Mouse (Mus musculus) mesoderm, embryonic 11.5 days (tissue): ENCODE measurements at regions not wholly inside any gene's neighbourhood (a gene's known extent, or its start where the extent isn't known, plus 50 kb on each side); places are given as distances from the start of the nearest gene placed in this dataset.

Experiments used
- DNase-seq: peaks from one replicate; pipeline ENCODE4 v3.0.0-alpha.2; 2012; ENCODE audit warnings: low read depth, low spot score

GRCm38 (mm10) chr14:40063371-40063770 lies 590.5 kb upstream of the Nrg3 start:
- no peak for DNase-seq

- no peak for DNase-seq
Observed at GRCm38 (mm10) chr14:40041879-40042278, 569.0 kb upstream of the Nrg3 start.

DNA sequence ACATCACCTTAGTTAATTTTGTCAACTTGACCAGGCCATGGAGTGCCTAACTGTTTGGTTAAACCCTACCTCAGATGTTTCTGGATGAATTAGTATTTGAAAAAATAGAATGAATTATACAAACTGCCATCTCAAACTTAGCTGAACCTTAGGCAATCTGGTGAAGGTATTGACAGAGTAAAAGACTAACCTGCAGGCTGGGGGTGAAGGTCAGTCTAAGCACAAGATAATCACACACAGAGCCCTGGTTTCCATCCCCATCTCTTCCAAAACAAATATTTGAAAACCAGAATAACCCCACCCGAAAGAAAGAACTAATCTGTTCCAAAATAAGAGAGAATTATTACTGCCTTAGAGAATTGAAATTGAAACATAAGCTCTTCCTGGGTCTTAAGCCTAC lies 563.3 kb upstream of the Nrg3 start:
- DNase-seq: no peak

- DNase-seq: no peak
Observed at GRCm38 (mm10) chr14:40015261-40015660, 542.4 kb upstream of the Nrg3 start.

DNA sequence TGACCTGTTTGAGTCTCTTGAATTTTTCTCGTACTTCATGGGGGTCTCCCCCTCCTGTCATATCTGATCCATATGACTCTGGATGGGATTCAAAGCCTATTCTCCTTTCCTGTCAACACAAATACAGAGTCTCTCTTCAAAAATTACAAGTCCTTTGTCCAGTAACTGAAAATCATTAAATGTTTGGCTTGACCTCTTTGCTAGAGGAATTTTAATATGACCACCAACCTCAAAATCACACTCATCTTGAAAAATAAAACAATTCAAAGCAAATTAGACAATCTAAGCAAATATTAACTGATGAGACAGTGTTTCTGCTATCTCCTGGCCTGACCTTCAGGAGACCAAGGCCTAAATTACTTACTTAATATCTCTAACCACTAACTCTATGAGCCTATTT lies 541.8 kb upstream of the Nrg3 start:
- no peak for DNase-seq

DNA sequence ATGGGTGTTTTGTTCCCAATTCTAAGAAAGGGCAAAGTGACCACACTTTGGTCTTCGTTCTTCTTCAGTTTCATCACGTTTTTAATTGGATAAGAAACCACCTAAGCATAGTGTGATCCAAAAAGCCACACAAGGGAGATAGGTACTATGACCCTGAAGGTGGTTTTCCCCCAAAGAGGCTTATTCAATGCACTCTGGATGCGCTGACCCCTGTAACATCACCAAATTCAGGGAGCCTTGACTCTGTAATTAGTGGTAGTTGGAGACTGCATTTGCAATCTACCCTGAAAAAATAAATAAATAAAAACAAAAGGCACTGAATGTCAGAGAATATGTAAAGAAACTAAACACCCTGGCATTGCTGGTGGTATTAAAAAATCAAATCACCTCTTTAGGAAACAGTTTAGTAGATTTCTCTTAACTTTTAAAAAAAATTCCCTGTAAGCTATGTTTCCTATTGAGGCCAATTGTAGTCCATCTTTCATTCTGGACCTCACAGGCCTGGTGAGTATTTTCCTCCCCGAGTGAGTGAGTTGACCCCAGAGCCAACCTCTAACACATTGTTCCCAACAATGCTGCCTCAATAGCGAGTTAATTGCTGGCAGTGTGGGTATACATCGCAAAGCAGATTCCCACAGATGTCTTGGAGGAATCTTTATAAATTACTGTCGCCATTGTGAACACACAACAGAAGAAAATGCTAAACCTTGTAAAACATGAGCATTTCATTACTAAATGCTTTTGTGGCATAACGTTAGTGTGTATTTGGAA lies 537.1 kb upstream of the Nrg3 start:
- peak; percentile 55 for DNase-seq
